Mouse (Mus musculus): ENCODE measurements around the gene Socs2. TPM values are rescaled to one million over a fixed set of nuclear protein-coding genes. Genes with fewer than 3 reads are reported as not detected.
A peak's percentile ranks its signal among the peaks of the same experiment; 100 is the strongest.

The Socs2 gene
- polyA plus RNA-seq, 1 experiment from 2014 or later = 96.5 TPM

DNA sequence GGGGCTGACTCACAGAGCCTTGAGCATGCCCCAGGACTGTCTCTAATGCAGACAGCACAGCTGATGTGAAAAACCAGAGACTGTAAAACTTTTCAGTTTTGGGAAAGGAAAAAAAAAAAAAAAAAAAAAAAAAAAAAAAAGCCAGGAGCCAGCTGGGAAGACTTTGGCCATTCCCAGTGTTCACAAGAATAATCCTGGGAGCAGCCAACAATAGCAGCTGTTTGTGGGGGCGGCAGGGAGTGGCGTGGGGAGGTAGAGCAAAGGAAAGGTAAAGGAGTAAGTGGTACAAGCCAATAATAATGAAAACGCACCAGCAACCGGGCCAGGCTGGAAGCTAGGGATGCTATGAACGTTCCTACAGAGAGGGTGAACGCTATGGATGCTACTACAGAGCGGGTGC, 60.3 kb downstream of the Socs2 start:
- ATAC-seq = no peak
- no peak overlapping the region for H3K4me3 ChIP-seq (replicated peaks)
- H3K36me3 ChIP-seq = no peaks in the 10 kb centered on the region
- WGBS = 69% methylated on average over 7 of the region's 7 CpGs
- H3K9me3 ChIP-seq = no peaks in the 10 kb centered on the region
- H3K27ac ChIP-seq = no peak overlapping the region
- no peak overlapping the region for H3K4me2 ChIP-seq (replicated peaks)
- peaks cover 5% of the 10 kb centered on the region; the same call in 1 of the 2 replicates for H3K4me1 ChIP-seq (replicated peaks)
- no peak overlapping the region for H3K9ac ChIP-seq (replicated peaks)
- no peaks in the 10 kb centered on the region for H3K27me3 ChIP-seq

DNA sequence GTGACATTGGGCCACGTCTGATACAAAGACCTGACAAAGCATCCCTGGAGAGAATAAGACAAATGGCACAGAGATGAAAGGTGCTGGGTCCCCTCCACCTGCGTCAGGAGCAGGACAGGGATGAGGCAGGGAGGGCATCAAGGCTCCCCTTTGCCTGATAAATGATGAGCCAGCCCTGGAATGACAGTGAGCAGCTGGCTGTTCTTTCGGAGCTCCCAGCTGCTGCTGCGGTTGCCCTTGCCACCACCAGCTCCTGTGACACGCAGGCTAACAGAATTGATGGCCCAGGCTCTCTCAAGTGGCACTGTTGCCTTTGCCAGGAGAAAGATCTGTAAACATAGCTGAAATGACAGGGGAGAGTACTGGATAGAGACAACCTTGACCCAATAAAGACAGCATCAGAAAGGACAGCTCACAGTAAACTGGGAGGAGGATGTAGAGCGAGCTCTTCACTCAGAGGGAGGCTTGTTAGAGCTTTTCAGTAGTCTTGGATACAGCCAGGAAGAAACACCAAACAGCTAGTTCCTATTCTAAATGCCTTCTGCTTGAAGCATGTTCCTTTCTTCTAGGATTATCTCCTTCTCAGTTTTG, 61.2 kb downstream of the Socs2 start:
- WGBS = 49% methylated on average over 6 of the region's 6 CpGs
- H3K9ac ChIP-seq (replicated peaks) = no peak overlapping the region
- no peak for ATAC-seq
- H3K36me3 ChIP-seq = no peaks in the 10 kb centered on the region
- no peaks in the 10 kb centered on the region for H3K27me3 ChIP-seq
- H3K4me3 ChIP-seq (replicated peaks) = no peak overlapping the region
- H3K4me1 ChIP-seq (replicated peaks) = peaks cover 5% of the 10 kb centered on the region; the same call in 1 of the 2 replicates
- H3K4me2 ChIP-seq (replicated peaks) = no peak overlapping the region
- H3K27ac ChIP-seq = no peak overlapping the region
- H3K9me3 ChIP-seq = no peaks in the 10 kb centered on the region

DNA sequence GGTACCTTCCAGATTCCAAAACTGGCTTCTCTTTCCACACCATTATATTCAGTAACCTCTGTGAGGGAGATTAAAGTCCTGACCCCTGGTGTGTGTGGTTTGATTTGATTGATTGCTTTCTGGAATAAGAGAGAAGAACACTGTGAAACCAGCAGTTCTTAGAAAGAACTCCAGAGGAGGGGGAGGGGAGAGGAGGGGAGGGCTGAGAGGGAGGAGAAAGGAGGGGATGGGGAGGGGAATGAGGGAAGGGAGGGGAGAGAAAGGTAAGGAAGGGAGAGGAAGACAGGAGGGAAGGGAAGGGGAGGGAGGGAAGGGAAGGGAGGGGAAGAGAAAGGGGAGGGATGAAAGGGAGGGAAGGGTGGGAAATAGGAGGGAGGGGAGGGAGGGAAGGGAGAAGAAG, 62.3 kb downstream of the Socs2 start:
- Histone ChIP-seq H3K4me2 (replicated peaks) (no peak overlapping the region), H3K27me3 (no peaks in the 10 kb centered on the region), H3K9me3 (0 out of 2 replicates have a peak, but pooled peaks cover 3% of the 10 kb centered on the region), H3K4me1 (replicated peaks) (peaks cover 5% of the 10 kb centered on the region; the same call in 1 of the 2 replicates), H3K36me3 (no peaks in the 10 kb centered on the region), H3K9ac (replicated peaks) (no peak overlapping the region), H3K27ac (no peak overlapping the region), H3K4me3 (replicated peaks) (no peak overlapping the region)
- no peak for ATAC-seq

DNA sequence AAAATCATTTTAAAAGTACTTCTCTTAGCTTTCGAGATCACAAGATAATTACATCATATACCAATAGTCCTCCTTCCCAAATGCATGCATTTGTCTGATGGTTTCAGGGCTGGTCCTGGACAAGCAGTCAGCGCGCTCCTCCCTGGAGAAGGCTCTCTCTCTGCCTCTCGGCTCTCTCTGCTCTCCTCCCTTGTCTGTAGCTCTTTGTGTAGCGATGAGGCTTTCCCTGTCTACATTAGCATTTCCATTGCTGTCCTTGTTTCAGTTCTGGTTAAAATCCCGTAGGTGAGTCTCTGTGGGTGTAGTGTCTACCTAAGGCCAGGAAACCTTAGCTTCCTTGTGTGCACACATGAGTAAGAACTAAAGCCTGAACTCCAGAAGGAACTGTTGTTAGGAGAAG, 62.9 kb downstream of the Socs2 start:
- WGBS = 63% methylated on average over 6 of the region's 6 CpGs
- 0 out of 2 replicates have a peak, but pooled peaks cover 3% of the 10 kb centered on the region for H3K9me3 ChIP-seq
- no peak overlapping the region for H3K27ac ChIP-seq
- no peak overlapping the region for H3K9ac ChIP-seq (replicated peaks)
- no peak overlapping the region for H3K4me3 ChIP-seq (replicated peaks)
- no peak for ATAC-seq
- H3K36me3 ChIP-seq = no peaks in the 10 kb centered on the region
- H3K4me2 ChIP-seq (replicated peaks) = no peak overlapping the region
- peaks cover 5% of the 10 kb centered on the region; the same call in 1 of the 2 replicates for H3K4me1 ChIP-seq (replicated peaks)
- no peaks in the 10 kb centered on the region for H3K27me3 ChIP-seq

DNA sequence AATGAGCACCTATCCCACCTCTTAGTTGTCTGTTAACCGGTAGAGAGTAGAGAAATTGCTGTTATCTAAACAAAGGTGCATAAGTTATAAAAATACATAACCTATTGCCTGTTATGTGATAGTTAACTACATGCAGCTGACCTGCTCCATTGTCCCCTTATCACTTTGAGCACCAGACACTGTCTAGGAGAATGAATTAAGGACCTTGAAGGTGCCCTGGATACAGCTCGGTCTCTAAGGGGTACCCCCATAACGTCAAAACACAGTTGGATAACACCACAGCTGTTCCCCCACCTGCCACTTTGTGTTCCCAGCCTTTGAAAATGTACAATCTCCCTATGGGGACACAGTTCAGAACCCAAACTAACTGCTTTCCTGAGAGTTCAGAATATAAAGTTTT, 68.5 kb downstream of the Socs2 start:
- H3K27me3 ChIP-seq = no peaks in the 10 kb centered on the region
- no peaks in the 10 kb centered on the region for H3K4me1 ChIP-seq (replicated peaks)
- no peak overlapping the region for H3K4me3 ChIP-seq (replicated peaks)
- H3K9ac ChIP-seq (replicated peaks) = no peak overlapping the region
- H3K9me3 ChIP-seq = 0 out of 2 replicates have a peak, but pooled peaks cover 3% of the 10 kb centered on the region
- no peak overlapping the region for H3K4me2 ChIP-seq (replicated peaks)
- no peak for ATAC-seq
- 88% methylated on average over 3 of the region's 3 CpGs for WGBS
- H3K27ac ChIP-seq = no peak overlapping the region
- no peaks in the 10 kb centered on the region for H3K36me3 ChIP-seq

DNA sequence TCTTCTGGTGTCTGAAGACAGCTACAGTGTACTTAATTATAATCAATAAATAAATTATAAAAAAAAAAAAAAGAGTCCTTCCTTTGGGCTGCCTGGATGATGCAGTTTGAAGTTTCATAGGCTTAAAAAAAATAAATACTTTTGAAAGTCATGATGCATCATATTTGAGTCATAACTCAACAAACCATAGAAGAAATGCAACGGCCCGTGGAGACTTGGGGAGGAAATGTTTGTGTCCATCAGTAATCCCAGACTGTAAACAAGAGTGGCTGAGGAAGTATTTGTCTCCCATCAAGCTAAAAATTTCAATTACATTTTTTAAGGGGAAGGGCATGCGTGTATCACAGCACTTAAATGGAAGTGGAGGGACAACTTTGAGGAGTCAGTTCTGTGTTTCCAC, 69.2 kb downstream of the Socs2 start:
- H3K4me2 ChIP-seq (replicated peaks) = no peak overlapping the region
- no peak for ATAC-seq
- no peak overlapping the region for H3K4me3 ChIP-seq (replicated peaks)
- no peaks in the 10 kb centered on the region for H3K4me1 ChIP-seq (replicated peaks)
- H3K9ac ChIP-seq (replicated peaks) = no peak overlapping the region
- 0 out of 2 replicates have a peak, but pooled peaks cover 3% of the 10 kb centered on the region for H3K9me3 ChIP-seq
- H3K27ac ChIP-seq = no peak overlapping the region
- no peaks in the 10 kb centered on the region for H3K36me3 ChIP-seq
- 98% methylated on average over 3 of the region's 3 CpGs for WGBS
- H3K27me3 ChIP-seq = no peaks in the 10 kb centered on the region

DNA sequence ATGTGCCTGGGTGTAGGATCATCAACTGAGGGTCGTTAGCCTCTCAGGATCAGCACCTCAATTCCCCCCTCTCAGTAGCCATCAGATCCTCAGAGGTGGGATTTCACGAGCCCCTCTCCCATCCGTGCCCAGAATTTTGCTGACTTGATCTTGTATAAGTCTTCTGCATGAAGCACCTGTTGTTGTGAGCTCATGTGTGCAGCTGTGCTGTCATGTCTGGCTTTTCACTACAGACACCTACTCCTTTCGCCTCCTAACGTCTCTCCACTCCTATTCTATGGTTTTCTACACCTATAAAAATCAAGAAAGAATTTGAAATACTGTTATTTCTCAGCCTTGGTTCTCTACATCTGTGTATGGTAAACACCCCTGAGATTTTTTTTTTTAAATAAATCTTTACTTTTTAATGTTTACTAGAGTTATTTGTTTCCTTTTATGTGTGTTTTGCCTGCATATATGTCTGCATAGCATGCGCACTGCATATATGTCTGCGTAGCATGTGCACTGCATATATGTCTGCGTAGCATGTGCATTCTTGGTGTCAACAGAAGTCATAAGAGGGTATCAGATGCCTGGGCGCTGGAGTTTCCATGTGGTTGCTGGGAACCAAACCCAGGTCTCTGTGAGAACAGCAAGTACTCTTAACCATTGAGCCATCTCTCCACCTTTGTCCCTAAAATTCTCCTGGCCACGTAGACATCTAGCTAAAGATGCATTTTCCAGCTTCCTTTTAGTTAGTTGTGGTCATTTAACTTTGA, 74.0 kb downstream of the Socs2 start:
- Histone ChIP-seq H3K9ac (replicated peaks) (no peak overlapping the region), H3K4me3 (replicated peaks) (no peak overlapping the region), H3K4me2 (replicated peaks) (no peak overlapping the region), H3K36me3 (no peaks in the 10 kb centered on the region), H3K27ac (no peak overlapping the region), H3K27me3 (no peaks in the 10 kb centered on the region), H3K9me3 (no peaks in the 10 kb centered on the region; the same call in 1 of the 2 replicates), H3K4me1 (replicated peaks) (no peaks in the 10 kb centered on the region)
- no peak for ATAC-seq
- 88% methylated on average over 10 of the region's 10 CpGs for WGBS

DNA sequence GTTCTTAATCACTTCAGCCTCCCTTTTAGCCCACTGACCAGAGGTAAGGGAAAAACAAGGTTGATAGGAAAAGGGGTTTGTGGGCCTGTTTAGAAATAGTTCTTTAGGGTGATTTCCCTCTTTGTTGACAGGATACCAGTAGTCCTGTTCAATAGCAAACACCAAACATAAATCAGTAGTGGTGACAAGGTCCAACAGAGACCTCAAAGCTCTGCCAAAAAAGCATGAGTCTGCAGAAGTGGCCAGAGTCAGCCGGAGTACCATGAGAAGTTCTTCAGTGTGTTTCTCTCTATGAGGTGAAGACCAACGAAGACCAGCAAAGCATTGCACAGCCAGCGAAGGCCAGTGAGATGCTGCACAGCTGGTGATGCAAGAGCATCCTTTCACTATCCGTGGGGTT, 76.3 kb downstream of the Socs2 start:
- H3K4me1 ChIP-seq (replicated peaks) = peaks cover 10% of the 10 kb centered on the region
- H3K36me3 ChIP-seq = no peaks in the 10 kb centered on the region
- no peak overlapping the region for H3K9ac ChIP-seq (replicated peaks)
- H3K27me3 ChIP-seq = no peaks in the 10 kb centered on the region
- H3K27ac ChIP-seq = no peak overlapping the region
- no peak for ATAC-seq
- 93% methylated on average over 4 of the region's 4 CpGs for WGBS
- no peaks in the 10 kb centered on the region; the same call in 1 of the 2 replicates for H3K9me3 ChIP-seq
- no peak overlapping the region for H3K4me3 ChIP-seq (replicated peaks)
- no peak overlapping the region for H3K4me2 ChIP-seq (replicated peaks)

DNA sequence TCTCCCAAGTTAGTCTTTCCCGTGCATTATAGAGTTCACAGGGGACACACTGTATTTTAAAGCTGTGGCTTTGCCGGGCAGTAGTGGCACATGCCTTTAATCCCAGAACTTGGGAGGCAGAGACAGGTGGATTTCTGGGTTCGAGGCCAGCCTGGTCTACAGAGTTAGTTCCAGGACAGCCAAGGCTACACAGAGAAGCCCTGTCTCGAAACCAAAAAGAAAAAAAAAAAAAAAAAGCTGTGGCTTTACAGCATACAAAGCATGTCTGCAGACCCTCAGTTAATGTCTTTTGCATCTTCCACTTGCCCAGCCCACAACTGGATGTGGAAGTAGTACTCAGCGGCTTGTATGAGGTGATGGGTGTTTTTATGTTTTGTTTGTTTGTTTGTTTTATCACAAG, 79.4 kb downstream of the Socs2 start:
- Histone ChIP-seq H3K4me2 (replicated peaks) (no peak overlapping the region), H3K36me3 (no peaks in the 10 kb centered on the region), H3K27ac (no peak overlapping the region), H3K4me3 (replicated peaks) (no peak overlapping the region), H3K9me3 (no peaks in the 10 kb centered on the region; the same call in 1 of the 2 replicates), H3K27me3 (no peaks in the 10 kb centered on the region), H3K4me1 (replicated peaks) (peaks cover 10% of the 10 kb centered on the region), H3K9ac (replicated peaks) (no peak overlapping the region)
- ATAC-seq = no peak
- WGBS = 77% methylated on average over 5 of the region's 5 CpGs

DNA sequence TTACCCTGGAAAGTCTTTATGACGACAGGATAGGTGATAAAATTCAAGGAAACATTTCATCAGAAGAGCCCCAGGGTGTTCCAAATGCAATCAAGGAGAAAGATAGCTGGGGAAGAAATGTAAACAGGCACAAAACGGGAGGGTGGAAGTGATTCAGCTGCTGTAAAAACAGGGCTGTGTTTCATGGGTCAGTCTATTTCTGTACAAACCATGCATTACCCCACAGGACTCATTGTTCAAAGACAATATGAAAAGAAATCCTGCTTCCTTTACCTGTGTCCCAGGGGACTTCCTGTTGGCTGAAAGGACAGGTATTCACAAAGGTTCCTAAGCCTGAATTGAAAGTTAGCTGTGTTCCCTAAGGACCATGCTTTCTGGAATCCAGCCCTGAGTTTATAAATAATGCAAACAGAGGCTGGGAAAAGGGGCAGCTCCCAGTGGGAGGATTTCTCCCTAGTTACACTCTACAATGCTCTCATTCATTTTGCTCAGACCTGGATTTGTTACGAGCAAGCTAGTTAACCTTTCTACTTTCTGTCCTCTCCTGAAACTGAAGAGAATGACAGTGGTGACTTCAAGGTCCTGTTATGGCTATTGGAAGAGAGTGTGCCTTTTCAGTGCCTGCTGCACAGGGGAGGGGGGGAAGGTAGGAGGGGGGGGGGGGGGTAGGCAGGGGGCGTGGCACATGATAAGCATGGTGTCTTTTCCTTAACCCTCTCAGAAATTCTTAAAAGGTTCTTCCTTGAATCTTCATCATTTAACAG, 80.0 kb downstream of the Socs2 start:
- no peaks in the 10 kb centered on the region; the same call in 1 of the 2 replicates for H3K9me3 ChIP-seq
- H3K27ac ChIP-seq = no peak overlapping the region; the same call in 1 of the 2 replicates
- H3K4me3 ChIP-seq (replicated peaks) = no peak overlapping the region
- 33% methylated on average over 4 of the region's 4 CpGs for WGBS
- H3K4me2 ChIP-seq (replicated peaks) = no peak overlapping the region
- peaks cover 10% of the 10 kb centered on the region for H3K4me1 ChIP-seq (replicated peaks)
- no peaks in the 10 kb centered on the region for H3K36me3 ChIP-seq
- ATAC-seq = peak; percentile 58
- no peak overlapping the region for H3K9ac ChIP-seq (replicated peaks)
- H3K27me3 ChIP-seq = no peaks in the 10 kb centered on the region
